Mouse (Mus musculus): ENCODE data around the gene Hjurp. TPM values are rescaled to one million over a fixed set of nuclear protein-coding genes. Genes with fewer than 3 reads are reported as not detected.

The Hjurp gene
- total and polyA plus RNA-seq, 3 experiments, result 52.9 to 327 (median 221) TPM

GRCm38 (mm10) chr1:88292057-88292456, 14.6 kb upstream of the Hjurp start:
- Histone ChIP-seq H3K4me1 (ENCODE audit: insufficient read depth, low read depth, low read length) (no peaks in the 10 kb centered on the region), H3K36me3 (replicated peaks) (no peaks in the 10 kb centered on the region), H3K27me3 (ENCODE audit: insufficient read depth, low read length) (peaks cover 8% of the 10 kb centered on the region), H3K4me3 (ENCODE audit: low read depth, low read length) (no peak overlapping the region), H3K9me3 (replicated peaks) (no peaks in the 10 kb centered on the region)
- ATAC-seq (ENCODE audit: extremely low read depth, insufficient number of reproducible peaks, low FRiP score, poor library complexity, severe bottlenecking), result no peak
- TF ChIP-seq GATA2 (IDR thresholded peaks at IDR 0.05; ENCODE audit: borderline replicate concordance, low read depth, low read length) (no peak), TAL1 (conservative IDR thresholded peaks at IDR 0.05; ENCODE audit: low read depth, low read length) (no peak), POLR2AphosphoS5 (IDR thresholded peaks at IDR 0.05; ENCODE audit: insufficient replicate concordance, low read depth, low read length) (no peak), GATA1 (IDR thresholded peaks at IDR 0.05; ENCODE audit: borderline replicate concordance, low read length) (no peak), CTCF (IDR thresholded peaks at IDR 0.05; ENCODE audit: low read depth, low read length) (no peak)
- no peak for DNase-seq (ENCODE audit: low spot score)

DNA sequence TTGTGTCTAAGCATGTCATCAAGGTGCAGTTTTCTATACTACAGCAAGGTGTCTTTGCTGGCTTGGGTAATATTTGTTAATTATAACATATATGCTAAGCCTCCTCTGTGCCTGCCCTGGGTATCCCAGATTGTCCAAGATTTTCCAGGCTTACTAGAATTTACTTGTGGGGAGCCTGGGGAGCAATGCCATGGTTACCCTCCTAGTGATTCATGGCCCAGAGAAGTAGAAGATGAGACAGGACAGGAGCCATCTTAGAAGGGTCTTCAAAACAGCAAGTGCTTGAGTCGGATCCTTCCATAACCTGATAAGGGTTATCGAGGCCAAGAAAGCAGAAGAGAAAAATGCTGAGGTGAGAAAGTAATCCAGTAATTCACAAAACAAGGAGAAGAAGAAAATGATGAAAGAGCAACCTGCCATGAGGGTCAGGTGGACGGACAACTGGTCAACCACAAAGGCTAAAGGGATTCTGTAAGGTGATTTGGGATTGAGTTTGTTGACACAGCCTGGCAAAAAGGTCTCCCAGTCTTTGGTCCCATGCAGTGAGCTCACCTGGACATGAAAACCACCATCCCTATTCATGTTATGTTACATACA, 14.1 kb upstream of the Hjurp start:
- no peak for TF ChIP-seq POLR2AphosphoS5 (IDR thresholded peaks at IDR 0.05; ENCODE audit: insufficient replicate concordance, low read depth, low read length)
- TF ChIP-seq GATA1 (IDR thresholded peaks at IDR 0.05; ENCODE audit: borderline replicate concordance, low read length), result no peak
- TF ChIP-seq GATA2 (IDR thresholded peaks at IDR 0.05; ENCODE audit: borderline replicate concordance, low read depth, low read length), result no peak
- no peak for TF ChIP-seq TAL1 (conservative IDR thresholded peaks at IDR 0.05; ENCODE audit: low read depth, low read length)
- TF ChIP-seq CTCF (IDR thresholded peaks at IDR 0.05; ENCODE audit: low read depth, low read length), result no peak
- ATAC-seq (ENCODE audit: extremely low read depth, insufficient number of reproducible peaks, low FRiP score, poor library complexity, severe bottlenecking) (no peak), DNase-seq (ENCODE audit: low spot score) (no peak)
- peaks cover 11% of the 10 kb centered on the region for H3K27me3 ChIP-seq (ENCODE audit: insufficient read depth, low read length)
- no peak overlapping the region for H3K4me3 ChIP-seq (ENCODE audit: low read depth, low read length)
- H3K36me3 ChIP-seq (replicated peaks), result no peaks in the 10 kb centered on the region
- H3K9me3 ChIP-seq (replicated peaks), result no peaks in the 10 kb centered on the region
- H3K4me1 ChIP-seq (ENCODE audit: insufficient read depth, low read depth, low read length), result no peaks in the 10 kb centered on the region

GRCm38 (mm10) chr1:88290511-88290910, 13.1 kb upstream of the Hjurp start:
- H3K4me3 ChIP-seq (ENCODE audit: low read depth, low read length), result no peak overlapping the region
- TF ChIP-seq GATA2 (IDR thresholded peaks at IDR 0.05; ENCODE audit: borderline replicate concordance, low read depth, low read length) (no peak), GATA1 (IDR thresholded peaks at IDR 0.05; ENCODE audit: borderline replicate concordance, low read length) (no peak), TAL1 (conservative IDR thresholded peaks at IDR 0.05; ENCODE audit: low read depth, low read length) (no peak), CTCF (IDR thresholded peaks at IDR 0.05; ENCODE audit: low read depth, low read length) (no peak), POLR2AphosphoS5 (IDR thresholded peaks at IDR 0.05; ENCODE audit: insufficient replicate concordance, low read depth, low read length) (no peak)
- H3K36me3 ChIP-seq (replicated peaks), result no peaks in the 10 kb centered on the region
- H3K27me3 ChIP-seq (ENCODE audit: insufficient read depth, low read length), result peaks cover 17% of the 10 kb centered on the region
- no peaks in the 10 kb centered on the region for H3K4me1 ChIP-seq (ENCODE audit: insufficient read depth, low read depth, low read length)
- H3K9me3 ChIP-seq (replicated peaks), result no peaks in the 10 kb centered on the region
- no peak for ATAC-seq (ENCODE audit: extremely low read depth, insufficient number of reproducible peaks, low FRiP score, poor library complexity, severe bottlenecking)
- DNase-seq (ENCODE audit: low spot score), result no peak

GRCm38 (mm10) chr1:88289917-88290316, 12.5 kb upstream of the Hjurp start:
- TF ChIP-seq POLR2AphosphoS5 (IDR thresholded peaks at IDR 0.05; ENCODE audit: insufficient replicate concordance, low read depth, low read length) (no peak), CTCF (IDR thresholded peaks at IDR 0.05; ENCODE audit: low read depth, low read length) (peak; percentile 97)
- Histone ChIP-seq H3K27me3 (ENCODE audit: insufficient read depth, low read length) (peaks cover 19% of the 10 kb centered on the region), H3K36me3 (replicated peaks) (no peaks in the 10 kb centered on the region), H3K4me1 (ENCODE audit: insufficient read depth, low read depth, low read length) (no peaks in the 10 kb centered on the region), H3K4me3 (ENCODE audit: low read depth, low read length) (no peak overlapping the region), H3K9me3 (replicated peaks) (no peaks in the 10 kb centered on the region)
- DNase-seq (ENCODE audit: low spot score) (no peak), ATAC-seq (ENCODE audit: extremely low read depth, insufficient number of reproducible peaks, low FRiP score, poor library complexity, severe bottlenecking) (no peak)

GRCm38 (mm10) chr1:88289152-88289551, 11.7 kb upstream of the Hjurp start:
- Histone ChIP-seq H3K9me3 (replicated peaks) (no peaks in the 10 kb centered on the region), H3K36me3 (replicated peaks) (no peaks in the 10 kb centered on the region), H3K4me3 (ENCODE audit: low read depth, low read length) (no peak overlapping the region), H3K4me1 (ENCODE audit: insufficient read depth, low read depth, low read length) (no peaks in the 10 kb centered on the region), H3K27me3 (ENCODE audit: insufficient read depth, low read length) (peaks cover 23% of the 10 kb centered on the region)
- DNase-seq (ENCODE audit: low spot score), result no peak
- no peak for ATAC-seq (ENCODE audit: extremely low read depth, insufficient number of reproducible peaks, low FRiP score, poor library complexity, severe bottlenecking)
- TF ChIP-seq TAL1 (conservative IDR thresholded peaks at IDR 0.05; ENCODE audit: low read depth, low read length) (no peak), CTCF (IDR thresholded peaks at IDR 0.05; ENCODE audit: low read depth, low read length) (no peak), GATA2 (IDR thresholded peaks at IDR 0.05; ENCODE audit: borderline replicate concordance, low read depth, low read length) (no peak), GATA1 (IDR thresholded peaks at IDR 0.05; ENCODE audit: borderline replicate concordance, low read length) (no peak), POLR2AphosphoS5 (IDR thresholded peaks at IDR 0.05; ENCODE audit: insufficient replicate concordance, low read depth, low read length) (no peak)

DNA sequence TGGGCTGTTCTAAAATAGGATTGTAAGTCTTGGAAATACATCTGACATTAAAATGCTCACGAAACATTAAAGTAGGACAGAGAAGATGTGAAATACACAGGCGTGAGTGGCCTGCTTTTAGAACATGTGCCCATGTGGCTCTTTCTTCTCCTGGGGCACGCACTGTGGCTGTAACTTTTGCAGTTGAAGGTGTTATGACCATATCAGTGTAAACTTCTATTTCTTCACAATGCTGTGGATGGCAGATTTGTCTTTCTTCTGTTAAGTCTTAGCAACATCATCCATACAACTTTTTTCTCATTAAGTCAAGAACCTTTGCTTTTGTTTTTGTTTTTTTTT, 11.3 kb upstream of the Hjurp start:
- Histone ChIP-seq H3K36me3 (replicated peaks) (no peaks in the 10 kb centered on the region), H3K27me3 (ENCODE audit: insufficient read depth, low read length) (peaks cover 19% of the 10 kb centered on the region), H3K4me1 (ENCODE audit: insufficient read depth, low read depth, low read length) (no peaks in the 10 kb centered on the region), H3K9me3 (replicated peaks) (no peaks in the 10 kb centered on the region), H3K4me3 (ENCODE audit: low read depth, low read length) (no peak overlapping the region)
- no peak for DNase-seq (ENCODE audit: low spot score)
- no peak for ATAC-seq (ENCODE audit: extremely low read depth, insufficient number of reproducible peaks, low FRiP score, poor library complexity, severe bottlenecking)
- TF ChIP-seq TAL1 (conservative IDR thresholded peaks at IDR 0.05; ENCODE audit: low read depth, low read length), result no peak
- TF ChIP-seq POLR2AphosphoS5 (IDR thresholded peaks at IDR 0.05; ENCODE audit: insufficient replicate concordance, low read depth, low read length), result no peak
- TF ChIP-seq GATA2 (IDR thresholded peaks at IDR 0.05; ENCODE audit: borderline replicate concordance, low read depth, low read length), result no peak
- TF ChIP-seq CTCF (IDR thresholded peaks at IDR 0.05; ENCODE audit: low read depth, low read length), result no peak
- no peak for TF ChIP-seq GATA1 (IDR thresholded peaks at IDR 0.05; ENCODE audit: borderline replicate concordance, low read length)
